ENCODE assay signal across 10 mouse cellular contexts in the genomic region with DNA sequence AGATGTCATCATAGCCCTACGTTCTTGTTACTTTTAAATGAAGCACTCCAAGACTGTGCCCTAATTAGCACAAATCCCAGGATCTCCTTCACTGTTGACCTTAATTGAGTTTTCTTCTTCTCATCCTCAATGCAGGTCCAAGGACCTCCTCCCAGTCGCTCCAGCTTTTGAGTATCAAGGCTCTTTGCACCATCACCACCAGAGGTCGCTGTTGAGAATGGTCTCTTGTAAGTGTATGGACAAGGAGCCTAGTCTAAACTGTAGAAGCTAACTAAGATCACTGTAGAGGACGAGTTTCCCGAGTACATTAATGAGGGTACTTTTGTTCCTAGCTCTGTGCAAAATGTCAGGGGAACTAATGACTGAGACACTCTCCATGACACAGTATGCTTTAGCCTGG. TPM values are rescaled to one million over a fixed set of nuclear protein-coding genes. Genes with fewer than 3 reads are reported as not detected.
DNase-seq lines count a peak whose midpoint lies in the region; TF ChIP-seq lines count a peak whose summit lies in the region.
"Had no signal": no experiment of that assay in that cellular context is flagged by ENCODE, and none has a peak within 500 bp of the region (broad histone marks: within the 10 kb centered on the region; RNA-seq: fewer than 3 reads in every experiment).

No protein-coding gene starts in this region.

- no peak for TF ChIP-seq EP300 in MEL (IDR thresholded peaks at IDR 0.05; ENCODE audit: low read depth in 1 of 2, low read length in 2 of 2)

- no peaks in the 10 kb centered on the region for H3K27me3 ChIP-seq in MEL (ENCODE audit: control insufficient read depth in 1 of 2, insufficient read depth in 2 of 2, low read length in 2 of 2)
- H3K27me3 ChIP-seq: liver, embryonic 15.5 days had no signal

- peak; percentile 35 to 47 (median 36) for TF ChIP-seq CTCF in MEL (IDR thresholded peaks at IDR 0.05 in 2 of 3, conservative IDR thresholded peaks at IDR 0.05 in 1 of 3; ENCODE audit: control insufficient read depth in 1 of 3, insufficient read depth in 1 of 3, low read depth in 2 of 3, low read length in 3 of 3, poor library complexity in 1 of 3, severe bottlenecking in 1 of 3)
- peak; percentile 76 for TF ChIP-seq CTCF in gastrocnemius, adult 2 months (IDR thresholded peaks at IDR 0.05)

- no peaks in the 10 kb centered on the region for H3K79me2 ChIP-seq in MEL (ENCODE audit: control insufficient read depth, insufficient read depth, low read length, poor library complexity)

- no peaks in the 10 kb centered on the region for H3K36me3 ChIP-seq in MEL (ENCODE audit: control insufficient read depth in 1 of 2, insufficient read depth in 2 of 2, low read length in 2 of 2)
- H3K36me3 ChIP-seq: liver, embryonic 15.5 days had no signal

- TF ChIP-seq POLR2A in MEL (IDR thresholded peaks at IDR 0.05; ENCODE audit: control insufficient read depth in 1 of 2, insufficient read depth in 1 of 2, low read depth in 1 of 2, low read length in 2 of 2, poor library complexity in 1 of 2), result no peak

- no peaks in the 10 kb centered on the region for H3K9me3 ChIP-seq in MEL (replicated peaks; ENCODE audit: insufficient read depth, low read length)
- H3K9me3 ChIP-seq: liver, embryonic 15.5 days had no signal

- no peaks in the 10 kb centered on the region for H3K4me1 ChIP-seq in MEL (ENCODE audit: control insufficient read depth in 1 of 2, insufficient read depth in 2 of 2, low read length in 2 of 2)
- H3K4me1 ChIP-seq: liver, embryonic 15.5 days had no signal

- intact Hi-C loops in gastrocnemius, adult 2 months (cut with DNase I), result no loop called here

- TF ChIP-seq RAD21 in MEL (IDR thresholded peaks at IDR 0.05; ENCODE audit: low read depth, low read length), result no peak

- no peak overlapping the region for H3K27ac ChIP-seq in MEL (ENCODE audit: control insufficient read depth, low read depth, low read length)
- no peak overlapping the region for H3K27ac ChIP-seq in gastrocnemius, adult 2 months
- H3K27ac ChIP-seq: liver, embryonic 15.5 days had no signal

- H3K4me3 ChIP-seq in MEL (ENCODE audit: control insufficient read depth in 1 of 2, insufficient read depth in 1 of 2, low read depth in 2 of 2, low read length in 2 of 2), result no peak overlapping the region
- no peak overlapping the region for H3K4me3 ChIP-seq in gastrocnemius, adult 2 months
- H3K4me3 ChIP-seq: erythroblast, embryonic 14.5 days; liver, embryonic 15.5 days had no signal

- H3K9ac ChIP-seq in MEL (ENCODE audit: control insufficient read depth, low read depth, low read length, poor library complexity, severe bottlenecking), result no peak overlapping the region
- H3K9ac ChIP-seq: liver, embryonic 15.5 days had no signal

- peak; percentile 47 for DNase-seq in kidney, adult 9 months
- no peak for DNase-seq in kidney, adult 11 months
- peak; percentile 38 for DNase-seq in MEL (ENCODE audit: low read depth, low spot score)
- peak; percentile 38 for DNase-seq in c-Kit-positive CD71-positive TER-119-negative erythroid progenitor cells, embryonic 14.5 days (ENCODE audit: low read depth)
- DNase-seq in gastrocnemius, adult 2 months, result peak; percentile 63
- peak; percentile 37 to 72 for DNase-seq in layer of hippocampus, postnatal 14 days (ENCODE audit: low spot score in 2 of 2)
- DNase-seq in natural killer cell, adult 2 months (ENCODE audit: low spot score in 2 of 2), result peak; percentile 16 to 50
- peak; percentile 75 for DNase-seq in thymus, postnatal 4 days

TF ChIP-seq in MEL, 35 proteins besides CTCF, POLR2A, EP300 and RAD21:
- TF ChIP-seq NELFE (IDR thresholded peaks at IDR 0.05; ENCODE audit: low read depth, low read length) (no peak), TBP (IDR thresholded peaks at IDR 0.05; ENCODE audit: low read depth, low read length) (no peak), SMC3 (IDR thresholded peaks at IDR 0.05; ENCODE audit: low read depth, low read length) (peak; percentile 39)

RNA-seq across cellular contexts. Expression of gene Asic2, which starts 14.9 kb away (rescaled TPM):
- not detected in 2 replicates for total RNA-seq in MEL (2012; rRNA removed)
- polyA plus RNA-seq in MEL (2012; ENCODE audit: insufficient read depth in 1 of 2, insufficient read length in 2 of 2, low read depth in 1 of 2, low replicate concordance in 2 of 2, missing spikeins in 1 of 2), result not detected
- total RNA-seq in gastrocnemius, adult 2 months (2021), result under 1 TPM in 1 of 2 experiments, not detected in 1; 0.10 TPM
- 10 to 100 TPM; 56.0 to 64.3 TPM for total RNA-seq in layer of hippocampus, postnatal 14 days (2021)
- polyA plus RNA-seq: erythroblast, embryonic 14.5 days had no signal

RNA-seq across cellular contexts. Expression of gene Ccl2, which starts 52.2 kb away (rescaled TPM):
- 0.15 and 0.20 TPM in 2 replicates for total RNA-seq in MEL (2012; rRNA removed)
- not detected for polyA plus RNA-seq in MEL (2012; ENCODE audit: insufficient read depth in 1 of 2, insufficient read length in 2 of 2, low read depth in 1 of 2, low replicate concordance in 2 of 2, missing spikeins in 1 of 2)
- total RNA-seq in gastrocnemius, adult 2 months (2021), result under 1 TPM in 1 of 2 experiments, not detected in 1; 0.41 TPM
- total RNA-seq in layer of hippocampus, postnatal 14 days (2021), result not detected
- polyA plus RNA-seq: erythroblast, embryonic 14.5 days had no signal

RNA-seq across cellular contexts. Expression of gene Gm17268, which starts 55.2 kb away (rescaled TPM):
- not detected in 2 replicates for total RNA-seq in MEL (2012; rRNA removed)
- not detected for polyA plus RNA-seq in MEL (2012; ENCODE audit: insufficient read depth in 1 of 2, insufficient read length in 2 of 2, low read depth in 1 of 2, low replicate concordance in 2 of 2, missing spikeins in 1 of 2)
- total RNA-seq in gastrocnemius, adult 2 months (2021), result not detected
- total RNA-seq in layer of hippocampus, postnatal 14 days (2021), result not detected
- polyA plus RNA-seq: erythroblast, embryonic 14.5 days; liver, embryonic 15.5 days had no signal

Comparison
In these comparisons a context has a peak if more than half of its experiments do, and no peak if none do; other contexts are left out.
1. RNA of gene Asic2, which starts 14.9 kb away (total RNA-seq): 56.0 to 64.3 TPM in layer of hippocampus, postnatal 14 days; 0.10 TPM in gastrocnemius, adult 2 months and not detected in MEL; every median in the first group is over 10 times any median in the second.